Mouse (Mus musculus) B cell, adult 2 months (primary cell): ENCODE results near the gene Trim71.

Source experiments
- DNase-seq, 2 experiments: peaks; one replicate each; pipeline ENCODE4 v3.0.0; 2022

Gene Trim71

GRCm38 (mm10) chr9:114556276-114556855 is 7.8 kb downstream of the Trim71 start:
- DNase-seq: no peak

- no peak for DNase-seq
These were observed 9.7 kb downstream of the Trim71 start for GRCm38 (mm10) chr9:114554355-114554979.

- DNase-seq: no peak
These were observed 10.3 kb downstream of the Trim71 start for GRCm38 (mm10) chr9:114553828-114554227.

GRCm38 (mm10) chr9:114550033-114550432 is 14.1 kb downstream of the Trim71 start:
- DNase-seq: no peak

- DNase-seq: no peak
These were observed 15.1 kb downstream of the Trim71 start for GRCm38 (mm10) chr9:114549117-114549516.

GRCm38 (mm10) chr9:114548496-114548895 is 15.7 kb downstream of the Trim71 start:
- no peak for DNase-seq

- DNase-seq: no peak
These were observed 16.5 kb downstream of the Trim71 start for GRCm38 (mm10) chr9:114547643-114548077.

- no peak for DNase-seq
These were observed 17.4 kb downstream of the Trim71 start for GRCm38 (mm10) chr9:114546765-114547164.

- DNase-seq: no peak
These were observed 19.3 kb downstream of the Trim71 start for GRCm38 (mm10) chr9:114544754-114545393.

GRCm38 (mm10) chr9:114543882-114544753 is 20.1 kb downstream of the Trim71 start:
- no peak for DNase-seq

GRCm38 (mm10) chr9:114541279-114541741 is 22.9 kb downstream of the Trim71 start:
- no peak for DNase-seq

- no peak for DNase-seq
These were observed 25.1 kb downstream of the Trim71 start for GRCm38 (mm10) chr9:114538996-114539563.

- no peak for DNase-seq
These were observed 27.5 kb downstream of the Trim71 start for GRCm38 (mm10) chr9:114536628-114537027.

GRCm38 (mm10) chr9:114534747-114535517 is 29.2 kb downstream of the Trim71 start:
- no peak for DNase-seq

- DNase-seq: no peak
These were observed 30.3 kb downstream of the Trim71 start for GRCm38 (mm10) chr9:114533848-114534247.

- no peak for DNase-seq
These were observed 32.9 kb downstream of the Trim71 start for GRCm38 (mm10) chr9:114531276-114531675.

- no peak for DNase-seq
These were observed 35.5 kb downstream of the Trim71 start for GRCm38 (mm10) chr9:114528680-114529048.

- no peak for DNase-seq
These were observed 36.0 kb downstream of the Trim71 start for GRCm38 (mm10) chr9:114527992-114528679.

GRCm38 (mm10) chr9:114527085-114527484 is 37.1 kb downstream of the Trim71 start:
- DNase-seq: peak in 1 of 2 experiments; percentile 4

- DNase-seq: no peak
These were observed 37.6 kb downstream of the Trim71 start for GRCm38 (mm10) chr9:114526581-114526980.

GRCm38 (mm10) chr9:114525891-114526290 is 38.3 kb downstream of the Trim71 start:
- no peak for DNase-seq
